Mouse (Mus musculus) cerebellum, postnatal 36 days (tissue): ENCODE results near the gene Apol9b.

Source experiments
- DNase-seq, 2 experiments: peaks; one replicate each; pipeline ENCODE4 v3.0.0; 2021 to 2022; ENCODE audit warnings: mixed read lengths in 2 of 2

Gene Apol9b

GRCm38 (mm10) chr15:77748414-77748813 lies 19.6 kb downstream of the Apol9b start:
- no peak for DNase-seq

- peak; percentile 57 to 61 for DNase-seq
Measured at GRCm38 (mm10) chr15:77749717-77750116, 20.9 kb downstream of the Apol9b start.

DNA sequence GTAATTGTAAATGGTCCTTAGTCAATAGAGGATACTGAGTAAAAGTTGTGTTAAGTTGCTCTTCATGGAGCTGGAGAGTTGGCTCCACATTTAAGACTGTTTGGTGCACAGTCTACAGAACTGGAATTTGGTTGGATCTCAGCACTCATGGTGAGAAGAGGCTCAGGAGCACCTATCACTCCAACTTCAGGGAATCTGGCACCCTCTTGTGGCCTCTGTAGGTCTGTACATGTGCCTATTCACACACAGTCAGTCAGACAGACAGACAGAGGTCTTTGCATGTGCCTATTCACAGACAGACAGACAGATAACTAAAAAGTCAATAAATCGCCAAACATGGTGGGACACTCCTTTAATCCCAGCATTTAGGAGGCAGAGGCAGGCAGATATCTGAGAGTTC lies 21.6 kb downstream of the Apol9b start:
- peak; percentile 55 to 63 for DNase-seq

DNA sequence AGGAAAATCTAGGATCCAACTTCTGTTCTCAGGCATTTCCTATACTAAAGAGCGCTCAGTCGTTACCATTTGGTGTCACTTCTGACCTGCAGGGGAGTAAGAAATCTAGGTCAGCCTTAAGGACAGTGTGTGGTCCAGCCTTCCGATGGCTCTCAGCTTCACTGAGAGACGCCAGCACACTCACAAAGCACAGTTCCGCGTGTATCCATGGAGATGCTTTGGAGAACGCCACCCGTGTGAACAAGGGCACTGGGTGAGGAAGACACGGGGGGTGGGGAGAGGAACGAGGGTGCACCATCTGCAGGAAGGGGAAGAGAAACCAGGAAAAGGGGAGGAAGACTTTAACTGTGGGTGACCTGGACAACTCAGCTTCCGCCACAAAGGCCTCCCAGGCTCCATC lies 23.6 kb downstream of the Apol9b start:
- no peak for DNase-seq

- no peak for DNase-seq
Measured at GRCm38 (mm10) chr15:77755132-77755531, 26.3 kb downstream of the Apol9b start.

DNA sequence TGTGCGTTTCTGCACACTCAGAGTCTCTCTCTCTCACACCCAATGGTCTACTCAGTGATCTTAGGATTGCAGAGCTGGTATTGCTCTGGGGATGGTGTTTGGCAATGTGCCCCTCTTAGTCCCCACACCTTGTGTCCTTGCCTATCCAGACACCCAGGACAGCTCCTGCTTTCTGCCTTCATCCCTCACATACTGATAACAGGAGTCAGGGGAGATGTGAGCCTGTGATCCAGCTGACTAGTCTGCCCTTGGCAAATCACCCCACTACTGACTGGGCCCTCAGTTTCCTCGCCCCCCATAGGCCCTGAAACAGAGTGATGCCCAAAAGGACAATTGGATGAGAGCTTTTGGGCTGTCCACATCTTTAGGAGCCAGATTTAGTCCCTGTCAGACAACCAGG lies 27.2 kb downstream of the Apol9b start:
- DNase-seq: no peak

DNA sequence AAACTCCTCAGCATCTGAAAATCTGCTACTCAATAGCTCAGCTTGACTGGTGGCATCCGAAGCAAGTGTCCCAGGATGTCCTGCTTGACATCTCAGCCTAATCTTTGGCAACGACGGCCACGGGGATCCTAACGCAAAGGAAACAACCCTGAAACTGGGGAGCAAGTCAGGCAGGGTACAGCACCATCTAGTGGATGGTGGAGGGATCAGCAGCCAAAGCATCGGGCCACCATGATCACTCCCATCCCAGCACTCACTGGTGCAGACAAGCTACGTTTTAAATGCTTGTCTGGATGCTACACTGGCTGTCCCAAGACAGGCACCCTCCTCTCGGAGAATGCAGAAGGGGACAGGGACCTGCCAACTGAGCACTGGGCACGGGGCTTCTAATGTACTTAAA lies 28.0 kb downstream of the Apol9b start, which contains the start of gene Apol8:
TSS of gene Apol8 (minus strand) at position 156 of the 400 bp plus-strand sequence.
- DNase-seq: peak; percentile 54 to 57

DNA sequence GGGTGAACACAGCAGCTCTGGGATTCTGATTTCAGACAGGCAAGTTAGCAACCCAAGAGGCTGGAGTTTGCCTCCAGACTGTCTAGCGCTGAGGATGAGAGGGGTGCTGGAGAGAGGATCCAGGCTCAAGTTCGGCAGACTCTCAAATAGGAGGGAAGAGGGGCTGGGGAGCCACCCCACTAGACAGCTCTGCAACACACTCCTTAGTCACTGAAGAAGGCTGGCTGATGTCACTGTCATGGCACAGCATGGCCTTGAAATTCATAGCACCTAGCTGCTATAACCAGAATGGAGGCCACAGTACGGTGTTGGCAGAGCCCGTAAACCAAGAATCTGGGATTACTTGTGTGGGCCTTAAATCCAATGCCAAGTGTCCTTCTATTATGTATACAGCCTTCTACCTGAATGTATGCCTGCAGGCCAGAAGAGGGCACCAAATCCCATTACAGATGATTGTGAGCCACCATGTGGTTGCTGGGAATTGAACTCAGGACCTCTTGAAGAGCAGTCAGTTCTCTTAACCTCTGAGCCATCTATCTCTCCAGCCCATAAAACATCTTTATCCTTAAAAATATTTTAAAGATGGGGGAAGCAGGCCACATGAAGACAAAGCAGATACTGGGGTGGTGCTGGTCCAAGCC lies 28.9 kb downstream of the Apol9b start:
- DNase-seq: no peak

DNA sequence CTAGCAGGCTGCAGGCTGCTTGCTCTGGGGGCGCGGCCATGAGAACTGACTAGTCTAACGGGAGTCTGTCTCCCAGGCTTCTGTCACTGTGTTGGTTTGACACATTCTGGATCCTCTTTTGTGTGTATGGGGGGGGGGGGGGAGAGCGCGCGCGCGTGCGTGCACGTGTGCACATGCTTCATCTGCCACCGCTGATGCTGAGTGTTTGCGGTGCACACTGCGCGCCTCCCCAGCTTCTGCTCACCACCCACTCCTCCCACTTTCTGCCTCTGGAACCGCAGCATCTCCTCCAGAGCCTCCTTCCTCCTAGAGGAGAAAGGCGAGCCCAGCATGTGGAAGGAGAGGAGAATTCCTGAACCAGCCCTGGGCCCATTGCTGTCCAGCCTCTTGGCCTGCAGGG lies 31.2 kb downstream of the Apol9b start:
- DNase-seq: no peak

DNA sequence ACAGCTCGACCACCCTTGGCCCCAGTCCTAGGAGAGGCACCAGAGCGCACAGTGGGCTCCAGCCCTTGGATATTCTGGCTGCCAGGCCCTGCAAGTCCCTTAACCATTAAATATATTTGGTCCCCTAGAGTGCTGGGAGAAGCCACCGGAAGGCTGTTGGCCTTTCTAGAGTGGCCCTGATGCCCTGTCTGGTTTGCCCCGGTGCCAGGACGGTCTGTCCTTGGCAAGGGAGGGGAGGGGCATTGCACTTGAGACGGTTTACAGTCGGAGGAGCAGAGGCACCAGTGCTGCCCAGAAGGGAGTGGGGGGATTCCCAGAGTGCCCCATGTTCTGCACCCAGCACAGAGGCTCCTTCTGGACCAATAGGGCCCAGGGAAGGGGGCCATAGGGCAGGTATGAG lies 32.2 kb downstream of the Apol9b start:
- DNase-seq: no peak

- peak in 1 of 2 experiments; percentile 57 for DNase-seq
Measured at GRCm38 (mm10) chr15:77761561-77762380, 32.9 kb downstream of the Apol9b start.

DNA sequence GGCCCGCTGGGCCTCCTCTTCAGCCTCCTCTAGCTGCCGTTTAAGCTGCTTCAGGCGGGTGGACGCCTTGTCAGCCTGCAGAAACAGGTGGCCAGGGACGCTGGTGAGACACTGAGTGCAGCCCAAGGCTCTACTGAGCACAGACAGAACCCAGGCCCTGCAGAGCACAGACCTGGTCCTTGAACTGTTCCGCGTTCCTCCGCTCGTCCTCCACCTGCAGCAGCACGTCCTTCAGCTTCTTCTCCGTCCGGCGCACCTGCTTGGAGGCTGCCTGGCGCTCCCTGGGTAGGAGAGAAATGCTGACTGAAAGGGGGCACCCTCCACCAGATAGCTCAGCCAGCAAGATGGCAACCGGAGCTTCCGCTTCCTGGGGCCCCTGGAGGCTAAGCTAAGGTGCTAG lies 34.2 kb downstream of the Apol9b start:
- no peak for DNase-seq

- DNase-seq: no peak
Measured at GRCm38 (mm10) chr15:77763702-77764101, 34.9 kb downstream of the Apol9b start.

DNA sequence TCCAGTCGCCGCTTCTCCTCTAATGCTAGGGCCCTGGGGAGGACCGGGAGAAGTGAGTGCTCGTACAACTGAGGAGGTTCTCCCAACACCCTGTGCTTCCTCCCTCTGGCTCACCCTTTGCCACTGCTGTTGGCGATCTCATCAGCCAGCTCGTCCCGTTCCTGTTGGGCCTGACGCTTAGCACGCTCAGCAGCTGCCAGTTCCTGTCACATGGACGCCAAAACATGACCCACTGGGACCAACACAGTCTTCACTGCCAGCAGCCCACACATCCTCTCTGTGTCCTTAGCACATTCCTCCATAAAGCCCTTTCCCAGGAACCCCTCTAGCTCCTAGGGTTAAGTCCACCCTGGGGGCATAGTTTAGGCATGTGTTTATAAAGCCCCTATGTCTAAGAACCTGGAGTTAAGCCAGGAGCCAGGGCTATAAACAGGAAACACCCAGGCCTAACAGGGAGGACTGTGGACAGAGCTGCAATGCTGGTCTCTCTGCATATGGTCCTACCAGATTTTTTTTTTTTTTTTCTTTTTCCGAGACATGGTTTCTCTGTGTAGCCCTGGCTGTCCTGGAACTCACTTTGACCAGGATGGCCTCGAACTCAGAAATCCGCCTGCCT lies 35.7 kb downstream of the Apol9b start:
- DNase-seq: no peak

DNA sequence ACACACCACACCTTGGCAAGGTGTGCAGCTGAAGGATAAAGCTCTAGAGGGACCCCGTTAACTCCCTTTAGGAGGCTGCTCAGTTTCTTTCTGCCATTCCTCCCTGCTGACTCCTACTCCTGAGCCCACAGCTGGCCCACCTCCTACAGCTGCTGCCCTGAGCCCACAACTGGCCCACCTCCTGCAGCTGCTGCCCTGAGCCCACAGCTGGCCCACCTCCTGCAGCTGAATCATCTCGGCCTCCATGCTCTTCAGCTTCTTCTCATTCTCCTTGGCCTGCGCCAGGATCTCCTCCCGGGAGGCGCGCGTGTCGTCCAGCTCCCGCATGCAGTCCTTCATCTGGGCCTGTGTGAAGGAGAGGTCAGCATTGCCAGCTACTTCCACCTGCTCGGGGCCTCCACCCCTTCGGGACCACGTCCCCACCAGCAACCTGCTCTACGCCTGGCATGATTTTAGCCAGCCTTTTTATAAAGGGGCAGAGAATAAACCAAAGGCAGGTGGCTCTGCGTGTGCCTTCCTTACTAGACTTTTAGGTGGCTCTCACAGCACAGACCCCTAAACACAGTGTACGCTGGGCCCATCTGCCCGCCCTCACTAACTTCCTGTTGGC lies 36.8 kb downstream of the Apol9b start:
- no peak for DNase-seq

- DNase-seq: no peak
Measured at GRCm38 (mm10) chr15:77766981-77767380, 38.1 kb downstream of the Apol9b start.

DNA sequence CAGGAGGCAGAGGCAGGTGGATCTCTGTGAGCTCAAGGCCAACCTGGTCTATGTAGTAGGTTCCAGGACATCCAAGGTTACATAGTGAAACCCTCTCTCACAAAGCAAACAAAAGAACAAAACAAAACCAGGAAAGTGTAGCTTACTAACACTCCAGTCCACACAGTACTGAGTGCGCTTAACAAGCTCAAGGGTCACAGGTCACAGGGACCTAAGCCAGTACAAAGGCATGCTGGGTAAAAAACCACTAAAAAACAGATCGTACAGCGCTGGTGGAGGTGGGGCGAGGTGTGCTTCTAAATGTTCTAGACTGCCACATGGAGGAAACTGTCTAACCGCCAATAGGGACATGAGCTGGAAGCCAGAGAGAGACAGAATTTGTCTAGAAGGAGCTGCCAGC lies 41.5 kb downstream of the Apol9b start:
- DNase-seq: no peak

GRCm38 (mm10) chr15:77770942-77771341 lies 42.1 kb downstream of the Apol9b start:
- no peak for DNase-seq

DNA sequence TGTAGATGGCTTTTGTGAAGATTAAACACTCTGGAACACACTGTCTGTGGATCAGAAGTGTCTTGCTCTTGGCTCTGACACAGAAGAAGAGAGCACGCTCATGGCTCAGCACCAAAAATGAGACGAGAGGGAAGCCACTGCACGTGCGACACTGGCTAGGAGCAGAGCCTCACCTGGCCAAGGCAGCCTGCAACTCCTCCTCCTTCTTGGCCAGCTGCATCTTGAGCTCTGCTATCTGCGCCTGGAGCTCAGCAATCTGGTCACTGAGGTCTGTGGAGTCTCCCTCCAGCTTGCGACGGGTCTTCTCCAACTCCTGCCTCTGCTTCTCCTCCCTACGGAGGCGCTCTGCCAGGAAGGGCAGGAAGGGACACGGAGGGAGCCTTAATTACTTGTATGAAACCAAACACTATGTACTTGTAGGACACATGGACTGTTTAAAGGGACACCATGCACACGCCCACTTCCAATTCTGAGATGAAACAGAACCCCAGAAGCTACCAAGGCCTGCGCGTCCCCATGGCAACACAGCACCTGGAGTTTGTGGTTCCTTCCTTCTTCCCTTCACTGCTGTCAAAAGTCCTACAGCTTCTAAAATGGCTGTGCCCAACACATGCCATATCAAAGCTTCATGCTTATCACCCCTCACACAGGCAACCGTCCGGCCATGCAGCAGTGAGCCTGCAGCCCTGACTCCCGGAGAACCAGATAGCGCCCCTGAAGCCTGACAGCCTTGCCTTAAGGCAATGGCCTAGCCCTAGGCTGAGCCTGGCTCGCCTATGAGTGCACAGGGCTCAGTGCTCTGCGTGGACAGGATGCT lies 44.5 kb downstream of the Apol9b start:
- DNase-seq: no peak

DNA sequence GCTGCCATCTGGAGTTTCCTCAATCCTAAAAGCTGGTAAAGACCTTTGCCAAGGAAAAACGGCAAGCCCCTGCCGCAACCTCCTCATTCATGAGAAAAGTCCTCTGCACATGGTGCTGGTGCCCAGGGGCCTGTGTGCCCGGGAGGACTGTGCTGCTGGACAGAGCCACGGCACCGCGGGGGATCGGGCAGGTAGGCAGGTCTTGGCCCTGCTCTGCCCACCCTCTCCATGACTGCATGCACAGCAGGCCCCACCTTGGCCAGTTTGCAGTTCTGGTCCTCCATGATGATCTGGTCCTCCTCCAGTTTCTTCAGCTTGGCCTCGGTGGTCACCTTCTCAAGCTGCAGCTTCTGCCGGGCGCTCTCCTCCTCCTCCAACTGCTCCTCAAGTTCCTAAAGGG lies 45.5 kb downstream of the Apol9b start:
- DNase-seq: no peak

DNA sequence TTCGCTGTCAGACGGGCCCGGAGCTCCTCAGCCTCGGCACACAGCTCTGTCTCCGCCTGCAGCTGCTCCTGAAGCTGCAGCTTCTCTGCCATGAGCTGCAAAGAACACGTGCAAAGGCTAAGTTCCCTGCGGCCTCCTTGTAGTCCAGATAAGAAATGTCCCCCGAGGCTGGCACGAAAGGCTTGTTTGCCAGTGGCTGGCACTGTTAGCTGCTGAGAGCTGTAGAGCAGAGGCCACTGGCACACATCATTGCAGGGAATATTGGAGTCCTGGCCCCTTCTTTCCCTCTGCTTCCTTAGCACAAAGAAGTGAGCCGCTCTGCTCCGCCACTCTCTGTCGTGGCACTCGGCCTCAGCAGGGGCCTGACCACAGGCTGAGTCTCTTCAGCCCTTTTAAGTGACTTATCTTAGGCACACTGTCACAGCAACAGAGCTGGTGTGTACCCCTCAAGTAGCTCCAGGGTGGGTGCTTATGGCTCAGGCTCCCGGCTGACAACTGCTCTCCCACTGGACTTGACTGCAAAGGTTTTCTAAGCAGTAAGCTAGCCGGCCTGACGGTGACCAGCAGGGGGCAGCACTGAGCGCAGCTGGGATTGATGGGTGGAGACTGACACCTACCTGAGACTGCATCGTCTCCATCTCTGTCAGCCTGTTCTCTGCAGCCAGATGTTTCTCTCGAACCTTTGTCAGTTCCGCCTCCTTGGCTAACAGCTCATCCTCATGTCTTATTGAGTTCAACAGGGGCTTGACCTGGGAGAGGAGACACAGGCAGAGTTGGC lies 46.5 kb downstream of the Apol9b start:
- DNase-seq: peak; percentile 89
